Mouse (Mus musculus) C2C12 (cell line): ENCODE measurements around the gene Adig.

Source experiments
- CTCF ChIP-seq: IDR thresholded peaks from one replicate; pipeline ENCODE4 v1.5.1; 2011; ENCODE audit not compliant: control insufficient read depth, insufficient read depth, insufficient read length
- MYOD1 ChIP-seq: IDR thresholded peaks from one replicate; pipeline ENCODE4 v1.6.1; 2011; ENCODE audit warnings: low read depth; ENCODE audit not compliant: control insufficient read depth, insufficient read length

GRCm38 (mm10) chr2:158556225-158556624 lies 53.8 kb downstream of the Adig start:
- TF ChIP-seq CTCF (no peak), MYOD1 (no peak)
